Mouse (Mus musculus) thymus, adult 2 months (tissue): Measurements from ENCODE around the gene Dscam.

Source experiments
- CTCF ChIP-seq: fragments of 200-500 bp; IDR thresholded peaks from 2 replicates; pipeline ENCODE4 v1.5.1; 2012; ENCODE audit warnings: mild to moderate bottlenecking, control low read depth, low read length, moderate library complexity, borderline replicate concordance; ENCODE audit not compliant: control insufficient read depth, poor library complexity, insufficient read depth; ENCODE audit errors: extremely low read depth
- POLR2A ChIP-seq: fragments of 200-500 bp; IDR thresholded peaks from 2 replicates; pipeline ENCODE4 v1.6.1; 2012; ENCODE audit warnings: mild to moderate bottlenecking, low read length, control low read depth, moderate library complexity; ENCODE audit not compliant: control insufficient read depth, poor library complexity, insufficient read depth; ENCODE audit errors: extremely low read depth

GRCm38 (mm10) chr16:97089339-97089738 lies 81.2 kb downstream of the Dscam start:
- TF ChIP-seq CTCF = no peak
- no peak for TF ChIP-seq POLR2A
